Mouse (Mus musculus) MEL (cell line): ENCODE measurements around the gene Cdc42.

Experiments used
- CTCF ChIP-seq, 3 experiments: IDR thresholded peaks in 2 of 3; conservative IDR thresholded peaks in 1 of 3; 2 replicates each; pipeline ENCODE4 v1.5.1; 2011 to 2012; ENCODE audit warnings: low read length in 3 of 3, low read depth in 2 of 3, mild to moderate bottlenecking in 2 of 3, improper control_type of control experiment in 1 of 3, inconsistent platforms in 1 of 3, mixed read lengths in 1 of 3, moderate library complexity in 1 of 3; ENCODE audit not compliant: control insufficient read depth in 1 of 3, insufficient read depth in 1 of 3, poor library complexity in 1 of 3, severe bottlenecking in 1 of 3
- E2F4 ChIP-seq: IDR thresholded peaks from 2 replicates; pipeline ENCODE4 v1.6.1; 2011; ENCODE audit warnings: low read depth, low read length, improper control_type of control experiment, borderline replicate concordance
- NELFE ChIP-seq: IDR thresholded peaks from 2 replicates; pipeline ENCODE4 v1.6.1; 2011; ENCODE audit warnings: low read depth, low read length, improper control_type of control experiment
- POLR2AphosphoS2 ChIP-seq: IDR thresholded peaks from 2 replicates; pipeline ENCODE4 v1.6.1; 2011; ENCODE audit warnings: low read length, improper control_type of control experiment
- TBP ChIP-seq: IDR thresholded peaks from 2 replicates; pipeline ENCODE4 v1.8.0; 2011; ENCODE audit warnings: low read depth, low read length, improper control_type of control experiment

DNA sequence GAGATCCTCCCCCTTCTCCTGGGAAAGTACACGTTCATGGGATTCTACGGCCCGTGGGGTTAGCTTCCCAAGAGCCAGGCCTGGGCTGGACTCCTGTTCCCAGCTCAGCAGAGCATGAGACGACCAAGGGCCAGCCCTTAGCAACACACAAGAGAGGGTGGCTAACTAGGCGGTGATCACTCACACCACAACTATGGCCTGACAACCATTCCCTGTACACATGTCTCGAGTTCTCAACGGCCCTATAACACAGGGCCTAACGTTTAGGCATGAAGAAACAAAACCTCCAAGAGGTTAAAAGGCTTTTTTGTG, 51.0 kb downstream of the Cdc42 start:
- TF ChIP-seq POLR2AphosphoS2 (no peak), CTCF (IDR thresholded peaks at IDR 0.05 in 2 of 3, conservative IDR thresholded peaks at IDR 0.05 in 1 of 3; ENCODE audit: control insufficient read depth in 1 of 3, insufficient read depth in 1 of 3, low read depth in 2 of 3, low read length in 3 of 3, poor library complexity in 1 of 3, severe bottlenecking in 1 of 3) (no peak), E2F4 (no peak), TBP (no peak), NELFE (no peak)
